ENCODE assay signal across 17 mouse cellular contexts in genomic region chr16:24817381-24817780, GRCm38 (mm10).
"Had no signal": no experiment of that assay in that cellular context is flagged by ENCODE, and none has a peak within 500 bp of the region (broad histone marks: within the 10 kb centered on the region; RNA-seq: fewer than 3 reads in every experiment).

No protein-coding gene starts in this region.

- H3K9ac ChIP-seq: lung, embryonic 15.5 days; midbrain, embryonic 13.5 days; midbrain, embryonic 15.5 days; neural tube, embryonic 12.5 days; stomach, embryonic 15.5 days had no signal

- DNase-seq: lung, adult 2 months; lung, postnatal 14 days; lung, postnatal 36 days; right cerebral cortex, postnatal 14 days; thymus, adult 2 months; thymus, postnatal 25 days; thymus, postnatal 4 days had no signal

- H3K4me1 ChIP-seq: lung, embryonic 15.5 days; megakaryocyte, embryonic 14.5 days; midbrain, embryonic 13.5 days; midbrain, embryonic 15.5 days; neural tube, embryonic 12.5 days; stomach, embryonic 15.5 days had no signal

- H3K36me3 ChIP-seq: lung, embryonic 15.5 days; midbrain, embryonic 13.5 days; midbrain, embryonic 15.5 days; neural tube, embryonic 12.5 days; stomach, embryonic 15.5 days had no signal

- H3K27me3 ChIP-seq: lung, embryonic 15.5 days; midbrain, embryonic 13.5 days; midbrain, embryonic 15.5 days; neural tube, embryonic 12.5 days; stomach, embryonic 15.5 days had no signal

- H3K4me3 ChIP-seq: lung, embryonic 15.5 days; megakaryocyte, embryonic 14.5 days; midbrain, embryonic 13.5 days; midbrain, embryonic 15.5 days; neural tube, embryonic 12.5 days; stomach, embryonic 15.5 days had no signal

- H3K27ac ChIP-seq: lung, embryonic 15.5 days; macrophage; midbrain, embryonic 13.5 days; midbrain, embryonic 15.5 days; neural tube, embryonic 12.5 days; stomach, embryonic 15.5 days; stomach, postnatal 0 days had no signal

- ATAC-seq: lung, postnatal 0 days; midbrain, embryonic 13.5 days; midbrain, embryonic 15.5 days had no signal

- H3K9me3 ChIP-seq: lung, embryonic 15.5 days; midbrain, embryonic 13.5 days; midbrain, embryonic 15.5 days; neural tube, embryonic 12.5 days; stomach, embryonic 15.5 days had no signal

- H3K4me2 ChIP-seq: lung, embryonic 15.5 days; midbrain, embryonic 11.5 days; midbrain, embryonic 13.5 days; midbrain, embryonic 15.5 days; neural tube, embryonic 12.5 days; stomach, embryonic 15.5 days had no signal
